Mouse (Mus musculus): ENCODE results near the gene Hist1h4h. TPM values are rescaled to one million over a fixed set of nuclear protein-coding genes. Genes with fewer than 3 reads are reported as not detected.
"Not testable (repeated sequence)": the region's sequence is repeated elsewhere in the genome, so short reads cannot be mapped to it uniquely, and the experiment has no call there.

Hist1h4h gene
- polyA plus RNA-seq, 3 experiments from 2014 or later, result 3.9 to 8.3 (median 7.0) TPM

DNA sequence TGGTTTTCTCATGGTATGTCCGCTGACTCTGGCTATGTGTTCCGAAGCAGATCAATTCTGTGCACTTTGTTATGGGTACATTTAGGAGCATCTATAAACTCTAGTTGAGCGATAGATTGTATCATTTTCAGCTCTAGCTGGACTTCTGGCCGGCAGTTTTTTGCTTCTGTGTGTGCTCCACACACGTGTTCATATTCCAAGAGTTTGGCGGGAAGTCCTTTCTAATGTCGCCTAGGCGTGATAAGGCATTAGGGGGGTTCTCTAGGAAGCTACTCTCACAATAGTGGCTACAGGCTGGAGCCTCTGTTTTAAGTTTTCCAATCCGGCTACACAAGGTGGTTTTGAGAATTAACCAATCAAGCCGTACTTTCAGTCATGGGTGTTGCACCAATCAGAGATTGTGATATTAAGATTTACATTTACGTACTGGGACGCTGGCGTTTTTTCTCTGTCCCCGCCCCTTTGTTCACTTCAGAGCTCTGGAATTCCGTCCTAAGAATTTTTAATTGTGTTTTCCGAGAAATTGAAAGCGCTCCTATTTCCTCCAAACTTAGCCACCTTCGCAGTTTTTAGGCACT is 25.1 kb downstream of the Hist1h4h start:
- peak; percentile 67 for ATAC-seq

DNA sequence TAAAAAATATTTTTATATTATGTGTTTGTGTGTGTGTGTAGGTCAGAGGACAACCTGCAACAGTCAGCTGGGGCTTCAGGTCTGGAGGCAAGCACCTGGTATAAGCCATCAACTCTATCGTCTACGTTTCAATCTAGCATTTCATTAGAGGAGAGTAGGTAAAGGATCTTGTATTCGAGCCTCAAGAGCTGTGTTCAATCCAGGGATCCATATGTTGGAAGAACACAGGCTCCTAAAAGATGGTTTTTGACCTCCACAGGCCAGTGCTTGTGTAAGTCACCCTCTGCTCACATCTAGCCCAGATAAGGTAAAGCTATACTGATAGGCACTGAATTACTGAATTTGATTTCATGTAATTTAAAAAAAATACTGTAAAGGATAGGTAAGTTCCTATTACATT is 26.1 kb downstream of the Hist1h4h start:
- no peak for ATAC-seq

DNA sequence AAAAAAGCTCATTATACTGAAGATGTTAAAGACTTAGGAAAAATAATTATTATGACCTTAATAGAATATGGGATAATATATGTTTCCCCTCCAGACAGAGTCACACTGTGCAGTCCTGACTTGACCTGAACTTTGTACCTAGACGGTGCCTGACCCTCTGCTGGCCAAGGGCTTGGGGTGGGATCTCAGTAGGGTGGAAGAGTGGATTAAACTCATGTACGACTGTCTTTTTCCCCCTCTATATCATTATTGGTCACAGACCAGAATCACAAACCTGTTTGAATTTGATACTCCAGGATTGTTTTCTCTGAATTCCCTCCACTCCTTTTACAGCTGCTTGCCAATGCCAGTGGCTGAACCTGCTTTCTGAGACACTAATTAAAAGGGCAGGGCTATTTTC is 29.8 kb downstream of the Hist1h4h start:
- ATAC-seq, result not testable (repeated sequence)

DNA sequence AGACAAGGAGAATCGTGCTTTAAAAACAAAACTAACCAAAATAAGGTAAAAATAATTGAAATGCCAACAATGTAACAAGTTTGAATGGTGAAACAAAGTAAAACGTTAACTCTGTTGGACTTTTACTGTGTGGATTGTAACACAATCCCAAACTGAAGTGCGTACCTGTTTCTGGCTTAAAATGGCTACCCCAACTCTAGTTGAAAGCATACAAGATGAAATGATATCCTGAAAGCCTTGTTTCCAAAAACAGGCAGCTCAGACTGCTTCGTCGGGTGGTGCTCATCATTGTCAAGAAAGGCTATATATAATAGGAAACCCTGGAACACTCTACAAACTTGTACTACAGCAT is 30.7 kb downstream of the Hist1h4h start:
- ATAC-seq, result peak; percentile 2

DNA sequence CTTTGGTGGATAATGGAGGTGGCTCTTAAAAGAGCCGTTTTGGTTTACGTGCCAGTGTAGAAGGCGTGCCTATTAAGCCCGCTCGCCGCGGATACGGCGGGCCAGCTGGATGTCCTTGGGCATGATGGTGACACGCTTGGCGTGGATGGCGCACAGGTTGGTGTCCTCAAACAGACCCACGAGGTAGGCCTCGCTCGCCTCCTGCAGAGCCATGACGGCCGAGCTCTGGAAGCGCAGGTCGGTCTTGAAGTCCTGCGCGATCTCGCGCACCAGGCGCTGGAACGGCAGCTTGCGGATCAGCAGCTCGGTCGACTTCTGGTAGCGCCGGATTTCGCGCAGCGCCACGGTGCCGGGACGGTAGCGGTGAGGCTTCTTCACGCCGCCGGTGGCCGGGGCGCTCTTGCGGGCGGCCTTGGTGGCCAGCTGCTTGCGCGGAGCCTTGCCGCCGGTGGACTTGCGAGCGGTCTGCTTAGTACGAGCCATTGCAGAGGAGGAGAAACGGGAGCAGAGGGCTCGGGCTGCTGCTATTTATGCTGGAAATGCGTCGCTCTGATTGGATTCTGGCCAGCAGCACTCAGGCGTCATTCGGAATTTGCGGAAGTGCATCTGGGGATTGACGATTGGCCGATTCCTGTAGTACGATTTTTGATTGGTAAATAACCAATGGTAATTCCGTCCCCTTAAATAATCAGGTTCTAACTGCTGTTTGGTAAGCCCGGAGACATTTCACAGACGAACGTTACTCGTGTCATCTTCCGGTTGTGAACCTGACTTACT is 31.2 kb downstream of the Hist1h4h start, which contains the start of gene Hist1h3e:
Gene Hist1h3e (minus strand): TSS at position 487 of the 777 bp plus-strand sequence.
- ATAC-seq, result peak; percentile 96

DNA sequence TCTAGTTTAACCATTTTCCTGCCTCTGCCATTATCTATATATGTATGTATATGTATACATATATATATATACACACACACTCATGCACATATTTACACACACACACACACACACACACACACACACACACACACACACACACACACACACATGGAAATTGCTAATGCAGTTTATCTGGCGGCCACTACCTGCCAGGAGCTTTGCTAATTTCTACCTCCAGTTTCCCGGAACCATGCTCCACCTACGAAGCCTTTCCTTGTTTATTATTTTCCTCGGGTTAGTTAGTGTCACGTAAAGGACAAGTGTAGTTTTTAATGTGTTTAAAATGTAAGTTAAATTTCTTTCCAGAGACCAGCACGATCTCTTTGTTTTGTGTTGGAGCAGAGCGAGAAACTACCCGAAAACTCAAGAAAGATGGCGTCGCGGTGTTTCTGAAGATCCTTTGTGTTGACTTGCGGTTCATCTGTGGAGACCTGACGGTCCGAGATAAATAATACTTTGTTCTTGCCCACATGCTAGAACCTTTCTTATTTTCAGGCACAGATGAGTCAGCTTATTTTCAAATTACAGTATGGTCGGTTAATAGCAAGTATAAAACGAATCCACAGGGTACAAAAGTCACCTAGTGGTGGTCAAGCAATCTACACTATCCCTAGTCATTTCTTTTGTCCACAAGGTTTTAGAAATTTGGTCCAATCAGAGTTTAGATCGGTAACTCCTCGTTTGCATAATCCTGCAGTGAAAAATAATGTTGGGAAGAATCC is 32.0 kb downstream of the Hist1h4h start:
- peak; percentile 12 for ATAC-seq

DNA sequence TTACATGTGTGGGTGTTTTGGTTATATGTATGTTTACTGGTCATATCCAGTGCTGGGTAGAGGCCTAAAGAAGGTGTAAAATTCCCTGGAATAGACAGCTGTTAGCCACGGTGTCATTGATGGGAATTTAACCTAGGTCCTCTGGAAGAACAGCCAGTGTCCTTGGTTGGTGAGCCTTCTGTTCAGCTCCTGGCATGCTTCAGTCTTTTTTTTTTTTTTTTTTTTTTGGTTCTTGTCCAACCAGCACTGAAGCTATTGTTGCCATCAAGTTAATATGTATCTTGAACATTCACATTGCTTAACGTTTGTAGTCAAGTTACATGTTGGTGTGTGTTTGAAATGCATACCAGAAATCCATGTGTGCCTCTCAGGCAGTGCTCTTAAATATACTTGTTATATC is 33.6 kb downstream of the Hist1h4h start:
- ATAC-seq, result no peak

DNA sequence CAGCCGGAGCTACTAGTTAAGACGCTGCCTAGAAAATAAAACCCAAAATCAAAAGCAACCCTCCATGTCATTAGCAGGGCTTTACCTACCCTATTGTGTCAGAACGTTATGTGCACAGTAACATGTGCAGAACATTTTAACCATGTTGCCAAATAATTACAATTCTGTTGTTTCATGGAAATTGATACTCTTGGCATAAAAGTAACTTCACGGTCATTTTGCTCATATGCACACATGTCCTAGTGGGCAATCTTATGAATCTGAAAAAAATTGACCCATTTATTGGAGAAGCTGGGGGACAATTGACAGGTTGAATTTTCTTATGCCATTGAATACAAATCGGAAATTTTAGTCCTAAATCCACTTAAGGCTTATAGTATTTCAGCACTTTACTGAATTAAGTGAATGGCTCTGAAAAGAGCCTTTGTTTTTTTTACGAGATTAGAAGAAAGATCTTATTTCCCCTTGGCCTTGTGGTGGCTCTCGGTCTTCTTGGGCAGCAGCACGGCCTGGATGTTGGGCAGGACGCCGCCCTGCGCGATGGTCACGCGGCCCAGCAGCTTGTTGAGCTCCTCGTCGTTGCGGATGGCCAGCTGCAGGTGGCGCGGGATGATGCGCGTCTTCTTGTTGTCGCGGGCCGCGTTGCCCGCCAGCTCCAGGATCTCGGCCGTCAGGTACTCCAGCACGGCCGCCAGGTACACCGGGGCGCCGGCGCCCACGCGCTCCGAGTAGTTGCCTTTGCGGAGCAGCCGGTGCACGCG is 39.6 kb downstream of the Hist1h4h start:
- peak; percentile 12 for ATAC-seq

DNA sequence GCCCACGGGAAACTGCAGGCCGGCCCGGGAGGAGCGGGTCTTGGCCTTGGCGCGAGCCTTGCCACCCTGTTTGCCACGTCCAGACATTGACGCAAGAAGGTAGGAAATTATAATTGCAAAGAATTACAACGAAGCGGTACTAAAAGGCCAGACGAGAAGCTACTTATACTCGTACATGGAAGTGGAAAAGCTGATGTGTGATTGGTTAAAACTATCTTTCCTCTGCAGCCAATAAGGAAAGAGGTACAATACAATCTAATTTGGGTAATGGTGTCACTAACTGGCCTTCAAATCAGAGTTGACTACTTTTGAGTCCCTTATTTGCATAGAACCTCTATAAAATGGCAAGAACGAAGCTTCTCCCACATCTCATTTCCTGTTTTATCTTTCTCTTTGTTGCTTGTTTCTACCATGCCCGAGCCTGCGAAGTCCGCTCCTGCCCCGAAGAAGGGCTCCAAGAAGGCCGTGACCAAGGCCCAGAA is 40.2 kb downstream of the Hist1h4h start, which contains the start of the genes Hist1h2ae and Hist1h2bg:
Gene Hist1h2ae (minus strand): TSS at position 199 of the 482 bp plus-strand sequence.
Gene Hist1h2bg (plus strand): TSS at position 375 of the 482 bp plus-strand sequence.
- peak; percentile 89 for ATAC-seq

DNA sequence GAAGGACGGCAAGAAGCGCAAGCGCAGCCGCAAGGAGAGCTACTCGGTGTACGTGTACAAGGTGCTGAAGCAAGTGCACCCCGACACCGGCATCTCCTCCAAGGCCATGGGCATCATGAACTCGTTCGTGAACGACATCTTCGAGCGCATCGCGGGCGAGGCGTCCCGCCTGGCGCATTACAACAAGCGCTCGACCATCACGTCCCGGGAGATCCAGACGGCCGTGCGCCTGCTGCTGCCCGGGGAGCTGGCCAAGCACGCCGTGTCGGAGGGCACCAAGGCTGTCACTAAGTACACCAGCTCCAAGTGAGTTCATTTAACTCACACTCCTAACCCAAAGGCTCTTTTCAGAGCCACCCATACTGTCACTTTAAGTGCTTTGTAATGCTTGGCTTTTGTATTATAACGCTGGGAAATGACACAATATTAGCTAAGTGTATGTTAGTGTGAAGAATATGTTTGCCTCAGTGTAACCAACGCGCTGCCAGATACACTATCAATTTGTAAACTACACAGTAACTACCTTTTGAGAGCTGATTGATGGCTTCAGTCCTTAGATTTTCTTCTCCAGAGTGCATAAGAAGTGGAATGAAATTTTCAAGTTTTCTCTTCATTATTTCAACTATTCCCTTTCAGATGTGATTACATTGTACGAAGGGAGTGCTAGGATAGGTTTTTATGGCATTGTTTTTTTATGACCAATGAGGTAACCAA is 40.8 kb downstream of the Hist1h4h start:
- peak; percentile 2 for ATAC-seq

DNA sequence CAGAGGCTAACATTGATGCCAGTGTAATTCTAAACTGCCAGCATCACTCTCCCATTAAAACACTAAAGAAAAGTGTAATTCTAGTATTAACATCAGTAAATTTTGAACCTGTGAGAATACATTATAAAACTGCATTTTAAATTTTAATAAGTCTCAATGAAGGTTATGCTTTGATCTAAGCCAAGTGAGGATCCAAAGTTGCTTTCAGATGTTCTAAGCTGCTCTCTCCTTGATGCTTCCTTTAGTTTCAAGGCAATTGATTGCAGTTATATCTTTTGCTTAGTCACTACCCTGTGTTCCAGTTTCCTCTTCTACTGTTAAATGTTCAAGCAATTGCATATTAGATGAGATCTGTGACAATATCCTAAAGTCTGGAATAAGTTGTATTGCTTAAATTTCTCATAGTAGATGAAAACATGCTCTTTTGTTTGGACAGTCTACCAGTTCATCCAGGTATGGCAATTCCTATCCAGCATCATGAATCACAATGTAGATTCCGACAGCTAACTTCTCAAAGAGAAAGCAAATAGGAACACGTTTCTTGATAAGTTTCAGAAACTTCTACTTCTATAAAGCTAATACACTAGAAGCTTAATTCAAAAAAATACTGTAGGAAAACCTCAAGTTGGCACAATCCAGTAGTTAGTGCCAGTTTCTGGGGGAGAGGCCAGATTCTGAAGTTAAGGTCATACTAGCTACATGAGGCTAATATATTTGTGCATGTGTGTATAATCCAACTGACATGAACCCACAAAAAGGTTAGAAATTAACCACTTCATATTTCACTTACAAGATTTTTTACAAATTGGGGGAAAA is 41.6 kb downstream of the Hist1h4h start:
- ATAC-seq, result no peak

DNA sequence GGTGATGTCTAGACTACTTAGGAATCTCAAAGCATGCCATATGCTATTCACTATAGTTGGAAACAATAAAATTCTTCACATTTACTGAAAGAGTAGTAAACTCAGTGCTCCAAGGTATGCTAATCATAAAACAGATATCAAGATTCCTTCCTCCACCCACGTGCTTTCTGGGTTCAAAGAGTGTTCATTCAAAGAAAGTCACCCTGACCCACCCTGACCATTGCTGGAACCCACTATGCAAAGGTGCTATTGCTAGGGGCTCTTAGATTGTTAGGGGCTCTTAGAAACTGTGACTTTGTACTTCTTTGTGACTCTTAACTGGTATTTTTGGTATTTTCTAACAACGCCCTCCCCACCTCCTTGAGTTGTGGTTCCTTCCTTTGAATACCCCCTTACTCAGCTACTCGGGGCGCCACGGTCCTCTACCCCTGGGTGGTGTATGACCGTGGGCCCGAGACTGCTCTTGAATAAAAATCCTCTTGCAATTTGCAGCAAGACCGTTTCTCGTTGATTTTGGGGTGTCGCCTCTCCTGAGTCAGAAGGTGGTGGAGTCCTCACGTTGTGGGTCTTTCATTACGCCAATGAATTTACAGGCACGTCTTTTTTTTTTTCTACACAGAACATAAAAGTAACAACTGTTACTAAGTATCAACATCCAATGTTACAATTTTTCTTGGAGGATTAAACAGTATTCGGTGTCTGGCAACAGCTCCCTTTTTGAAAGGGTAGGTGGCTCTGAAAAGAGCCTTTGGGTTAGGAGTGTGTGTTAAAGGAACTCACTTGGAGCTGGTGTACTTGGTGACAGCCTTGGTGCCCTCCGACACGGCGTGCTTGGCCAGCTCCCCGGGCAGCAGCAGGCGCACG is 42.4 kb downstream of the Hist1h4h start:
- ATAC-seq, result not testable (repeated sequence)

DNA sequence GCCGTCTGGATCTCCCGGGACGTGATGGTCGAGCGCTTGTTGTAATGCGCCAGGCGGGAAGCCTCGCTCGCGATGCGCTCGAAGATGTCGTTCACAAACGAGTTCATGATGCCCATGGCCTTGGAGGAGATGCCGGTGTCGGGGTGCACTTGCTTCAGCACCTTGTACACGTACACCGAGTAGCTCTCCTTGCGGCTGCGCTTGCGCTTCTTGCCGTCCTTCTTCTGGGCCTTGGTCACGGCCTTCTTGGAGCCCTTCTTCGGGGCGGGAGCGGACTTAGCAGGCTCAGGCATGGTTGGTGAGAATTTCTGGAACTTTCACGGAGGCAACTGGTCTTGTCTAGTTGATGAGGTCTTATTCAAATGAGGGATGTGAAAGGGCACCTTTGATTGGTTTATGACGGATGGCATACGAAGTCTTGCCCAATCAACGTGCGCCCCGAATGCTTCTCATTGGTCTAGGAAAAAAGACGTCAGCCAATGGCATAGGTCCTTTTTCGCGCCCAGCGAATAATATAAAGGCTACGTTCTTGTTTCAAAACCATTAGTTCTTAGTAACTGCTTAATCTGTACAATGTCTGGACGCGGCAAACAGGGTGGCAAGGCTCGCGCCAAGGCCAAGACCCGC is 43.2 kb downstream of the Hist1h4h start, which contains the start of the genes Hist1h2bf and Hist1h2ad:
Gene Hist1h2bf (minus strand): TSS at position 299 of the 627 bp plus-strand sequence.
Gene Hist1h2ad (plus strand): TSS at position 484 of the 627 bp plus-strand sequence.
- peak; percentile 76 for ATAC-seq

DNA sequence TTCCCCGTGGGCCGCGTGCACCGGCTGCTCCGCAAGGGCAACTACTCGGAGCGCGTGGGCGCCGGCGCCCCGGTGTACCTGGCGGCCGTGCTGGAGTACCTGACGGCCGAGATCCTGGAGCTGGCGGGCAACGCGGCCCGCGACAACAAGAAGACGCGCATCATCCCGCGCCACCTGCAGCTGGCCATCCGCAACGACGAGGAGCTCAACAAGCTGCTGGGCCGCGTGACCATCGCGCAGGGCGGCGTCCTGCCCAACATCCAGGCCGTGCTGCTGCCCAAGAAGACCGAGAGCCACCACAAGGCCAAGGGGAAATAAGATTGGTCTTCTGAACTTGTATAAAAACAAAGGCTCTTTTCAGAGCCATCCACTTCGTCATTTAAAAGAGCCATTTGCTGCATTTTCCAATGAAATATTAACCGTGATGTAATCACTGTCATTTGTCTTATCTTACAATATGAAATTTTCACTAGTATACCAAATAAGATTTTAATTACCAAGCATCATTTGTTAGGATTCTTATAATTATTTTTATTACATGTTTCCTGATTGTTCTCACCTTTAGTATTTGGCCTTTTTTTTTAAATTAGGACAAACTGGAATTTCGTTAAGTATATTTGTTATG is 43.8 kb downstream of the Hist1h4h start:
- ATAC-seq, result not testable (repeated sequence)

DNA sequence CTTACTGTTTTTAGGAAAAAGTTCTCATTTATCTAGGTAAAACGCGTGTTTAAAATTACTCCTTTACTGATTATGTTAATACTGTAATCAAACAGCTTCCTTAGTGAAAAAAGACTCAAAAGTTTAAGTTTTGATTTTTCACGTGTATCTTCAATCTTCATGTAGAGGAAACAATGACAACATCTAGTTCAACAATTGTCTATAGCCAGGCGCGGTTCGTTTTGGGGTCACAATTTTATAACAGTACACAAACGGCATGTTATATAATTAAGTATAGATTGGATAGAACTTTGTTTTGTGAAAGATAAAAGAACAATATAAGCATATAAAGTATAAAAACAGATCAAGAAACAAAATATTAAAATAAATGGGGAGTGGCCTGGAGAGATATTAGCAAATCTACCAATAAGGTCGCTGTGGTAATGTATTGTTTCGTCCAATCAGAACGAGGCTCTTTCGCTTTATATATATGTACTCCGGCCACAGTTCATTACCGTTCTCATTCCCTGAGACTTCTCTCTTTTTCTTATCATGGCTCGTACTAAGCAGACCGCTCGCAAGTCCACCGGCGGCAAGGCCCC is 44.5 kb downstream of the Hist1h4h start, which contains the start of gene Hist1h3d:
Gene Hist1h3d (plus strand): TSS at position 493 of the 581 bp plus-strand sequence.
- peak; percentile 30 for ATAC-seq

DNA sequence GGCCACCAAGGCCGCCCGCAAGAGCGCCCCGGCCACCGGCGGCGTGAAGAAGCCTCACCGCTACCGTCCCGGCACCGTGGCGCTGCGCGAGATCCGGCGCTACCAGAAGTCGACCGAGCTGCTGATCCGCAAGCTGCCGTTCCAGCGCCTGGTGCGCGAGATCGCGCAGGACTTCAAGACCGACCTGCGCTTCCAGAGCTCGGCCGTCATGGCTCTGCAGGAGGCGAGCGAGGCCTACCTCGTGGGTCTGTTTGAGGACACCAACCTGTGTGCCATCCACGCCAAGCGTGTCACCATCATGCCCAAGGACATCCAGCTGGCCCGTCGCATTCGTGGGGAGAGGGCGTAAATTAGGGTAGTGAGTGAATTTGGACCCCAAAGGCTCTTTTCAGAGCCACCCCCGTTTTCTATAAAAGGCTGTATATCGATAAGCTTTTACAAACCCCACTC is 45.0 kb downstream of the Hist1h4h start:
- ATAC-seq, result not testable (repeated sequence)

DNA sequence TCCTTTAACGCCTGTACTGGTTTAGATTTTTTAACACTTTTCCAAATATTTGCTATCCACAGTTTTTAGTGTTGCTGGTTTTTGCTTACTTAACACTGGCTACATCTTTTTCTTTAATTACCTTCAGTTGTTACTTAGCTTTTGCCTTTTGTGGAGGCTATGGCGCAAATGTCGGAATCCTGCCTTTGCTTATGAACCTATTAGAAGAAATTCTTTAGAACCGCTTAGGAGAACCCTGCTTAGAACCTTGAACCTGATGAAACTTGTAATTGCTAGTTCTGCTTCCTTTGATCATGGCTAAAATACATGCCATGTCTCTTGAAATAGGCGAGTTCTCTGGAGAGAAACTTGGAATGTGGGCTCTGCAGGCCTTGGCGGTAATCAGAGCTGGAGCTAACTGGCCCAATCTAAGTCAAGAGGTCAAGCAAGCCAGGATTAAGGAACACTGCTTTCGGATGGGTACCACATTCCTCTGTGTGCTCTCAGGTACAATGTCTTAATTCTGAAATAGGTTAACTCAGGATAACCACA is 45.6 kb downstream of the Hist1h4h start:
- no peak for ATAC-seq
